Mouse (Mus musculus) MEL (cell line): ENCODE data around the gene Tspo2. TPM values are rescaled to one million over a fixed set of nuclear protein-coding genes. Genes with fewer than 3 reads are reported as not detected.
A peak's percentile ranks its signal among the peaks of the same experiment; 100 is the strongest.

Source experiments
- DNase-seq: peaks from one replicate; pipeline ENCODE4 v3.0.0; 2011; ENCODE audit warnings: low read depth, low spot score
- H3K27ac ChIP-seq: 2 replicates; pipeline ENCODE4 v1.5.1; 2012; ENCODE audit warnings: low read depth, mild to moderate bottlenecking, control low read depth, low read length, moderate library complexity; ENCODE audit not compliant: control insufficient read depth
- H3K27me3 ChIP-seq, 2 experiments: fragments of 150-350 bp in 1 of 2; sonication (generic) in 1 of 2; 2 replicates each; pipeline ENCODE4 v1.6.1; 2012; ENCODE audit warnings: low read length in 2 of 2, mild to moderate bottlenecking in 2 of 2, improper control_type of control experiment in 1 of 2, moderate library complexity in 1 of 2; ENCODE audit not compliant: insufficient read depth in 2 of 2, control insufficient read depth in 1 of 2
- H3K36me3 ChIP-seq, 2 experiments: 2 replicates each; pipeline ENCODE4 v1.6.1; 2012 to 2014; ENCODE audit warnings: low read length in 2 of 2, improper control_type of control experiment in 1 of 2, inconsistent platforms in 1 of 2, mild to moderate bottlenecking in 1 of 2; ENCODE audit not compliant: insufficient read depth in 2 of 2, control insufficient read depth in 1 of 2
- H3K4me1 ChIP-seq, 2 experiments: fragments of 150-350 bp in 1 of 2; sonication (generic) in 1 of 2; 2 replicates each; pipeline ENCODE4 v1.6.1; 2012; ENCODE audit warnings: low read length in 2 of 2, improper control_type of control experiment in 1 of 2, mild to moderate bottlenecking in 1 of 2; ENCODE audit not compliant: insufficient read depth in 2 of 2, control insufficient read depth in 1 of 2
- H3K4me3 ChIP-seq, 2 experiments: fragments of 150-350 bp in 1 of 2; sonication (generic) in 1 of 2; 2 replicates each; pipeline ENCODE4 v1.5.1; 2012; ENCODE audit warnings: low read depth in 2 of 2, low read length in 2 of 2, mild to moderate bottlenecking in 2 of 2, moderate library complexity in 2 of 2, control low read depth in 1 of 2, improper control_type of control experiment in 1 of 2; ENCODE audit not compliant: control insufficient read depth in 1 of 2, insufficient read depth in 1 of 2
- H3K79me2 ChIP-seq: 2 replicates; pipeline ENCODE4 v1.6.1; 2012; ENCODE audit warnings: mild to moderate bottlenecking, low read length, moderate library complexity; ENCODE audit not compliant: control insufficient read depth, poor library complexity, insufficient read depth
- H3K9ac ChIP-seq: 2 replicates; pipeline ENCODE4 v1.6.1; 2012; ENCODE audit warnings: low read depth, mild to moderate bottlenecking, control low read depth, low read length, moderate library complexity; ENCODE audit not compliant: control insufficient read depth, poor library complexity, severe bottlenecking
- H3K9me3 ChIP-seq: fragments of 150-350 bp; sonication (generic); replicated peaks from 2 replicates; pipeline ENCODE4 v1.6.1; 2012; ENCODE audit warnings: mild to moderate bottlenecking, low read length, improper control_type of control experiment, moderate library complexity; ENCODE audit not compliant: insufficient read depth
- CTCF ChIP-seq, 3 experiments: IDR thresholded peaks in 2 of 3; conservative IDR thresholded peaks in 1 of 3; 2 replicates each; pipeline ENCODE4 v1.5.1; 2011 to 2012; ENCODE audit warnings: low read length in 3 of 3, low read depth in 2 of 3, mild to moderate bottlenecking in 2 of 3, improper control_type of control experiment in 1 of 3, inconsistent platforms in 1 of 3, mixed read lengths in 1 of 3, moderate library complexity in 1 of 3; ENCODE audit not compliant: control insufficient read depth in 1 of 3, insufficient read depth in 1 of 3, poor library complexity in 1 of 3, severe bottlenecking in 1 of 3
- E2F4 ChIP-seq: IDR thresholded peaks from 2 replicates; pipeline ENCODE4 v1.6.1; 2011; ENCODE audit warnings: low read depth, low read length, improper control_type of control experiment, borderline replicate concordance
- ELF1 ChIP-seq: IDR thresholded peaks from 2 replicates; pipeline ENCODE4 v1.6.1; 2014; ENCODE audit warnings: low read depth, mild to moderate bottlenecking, inconsistent platforms, low read length, improper control_type of control experiment, moderate library complexity
- HCFC1 ChIP-seq: IDR thresholded peaks from 2 replicates; pipeline ENCODE4 v1.6.1; 2012; ENCODE audit warnings: low read depth, mild to moderate bottlenecking, inconsistent platforms, low read length, improper control_type of control experiment, moderate library complexity
- KAT2A ChIP-seq: conservative IDR thresholded peaks from 2 replicates; pipeline ENCODE4 v1.6.1; 2012; ENCODE audit warnings: low read depth, low read length, improper control_type of control experiment, inconsistent platforms
- MAFK ChIP-seq: IDR thresholded peaks from 2 replicates; pipeline ENCODE4 v1.6.1; 2011; ENCODE audit warnings: low read depth, mild to moderate bottlenecking, low read length, improper control_type of control experiment, borderline replicate concordance
- NELFE ChIP-seq: IDR thresholded peaks from 2 replicates; pipeline ENCODE4 v1.6.1; 2011; ENCODE audit warnings: low read depth, low read length, improper control_type of control experiment
- RAD21 ChIP-seq: IDR thresholded peaks from 2 replicates; pipeline ENCODE4 v1.6.1; 2011; ENCODE audit warnings: mild to moderate bottlenecking, low read depth, low read length, improper control_type of control experiment
- SMC3 ChIP-seq: IDR thresholded peaks from 2 replicates; pipeline ENCODE4 v1.6.1; 2011; ENCODE audit warnings: low read depth, low read length, improper control_type of control experiment
- TAL1 ChIP-seq: IDR thresholded peaks from 2 replicates; pipeline ENCODE4 v1.6.1; 2012; ENCODE audit warnings: mild to moderate bottlenecking, inconsistent platforms, low read length, moderate library complexity, mixed read lengths
- ZC3H11A ChIP-seq: IDR thresholded peaks from 2 replicates; pipeline ENCODE4 v1.6.1; 2012; ENCODE audit warnings: low read depth, mild to moderate bottlenecking, inconsistent platforms, low read length, improper control_type of control experiment
- ZNF384 ChIP-seq: IDR thresholded peaks from 2 replicates; pipeline ENCODE4 v1.6.1; 2012; ENCODE audit warnings: low read depth, mild to moderate bottlenecking, inconsistent platforms, low read length, improper control_type of control experiment
- polyA plus RNA-seq, 2 experiments: library from polyadenylated mRNA; stranded (reverse) in 1 of 2; unstranded in 1 of 2; fragments of >175 nt in 1 of 2; fragments of >200 nt in 1 of 2; gene quantifications; 2 replicates each; pipeline versions ENCODE4 v1.2.1 to v1.2.4; 2012; ENCODE audit warnings: low replicate concordance in 2 of 2, low read depth in 1 of 2; ENCODE audit not compliant: insufficient read length in 2 of 2, insufficient read depth in 1 of 2, missing spikeins in 1 of 2
- total RNA-seq: library from RNA; depleted of rRNA; stranded (reverse); fragments of 300-350 nt; gene quantifications from 2 replicates; pipeline ENCODE4 v1.2.3, GENCODE M21; 2012

Gene Tspo2
- total and polyA plus RNA-seq, 3 experiments: 3.7 to 14.6 TPM; not detected in 1

GRCm38 (mm10) chr17:48434479-48434878 lies 16.8 kb downstream of the Tspo2 start:
- no peak for DNase-seq
- H3K27me3 ChIP-seq: no peaks in the 10 kb centered on the region
- no peaks in the 10 kb centered on the region for H3K9me3 ChIP-seq
- H3K36me3 ChIP-seq: peaks cover 0 to 6% of the 10 kb centered on the region in 2 experiments; a peak in 1 of 4 replicates
- no peak overlapping the region for H3K4me3 ChIP-seq
- H3K9ac ChIP-seq: no peak overlapping the region
- no peak overlapping the region for H3K27ac ChIP-seq
- peaks cover 2 to 10% of the 10 kb centered on the region in 2 experiments; a peak in 2 of 4 replicates for H3K4me1 ChIP-seq
- TF ChIP-seq HCFC1 (no peak), ELF1 (no peak), ZNF384 (peak; percentile 71)
- H3K79me2 ChIP-seq: no peaks in the 10 kb centered on the region

GRCm38 (mm10) chr17:48433689-48434330 lies 17.5 kb downstream of the Tspo2 start:
- TF ChIP-seq ZC3H11A (peak; percentile 38), HCFC1 (no peak), RAD21 (peak; percentile 46), SMC3 (peak; percentile 40), CTCF (IDR thresholded peaks at IDR 0.05 in 2 of 3, conservative IDR thresholded peaks at IDR 0.05 in 1 of 3; ENCODE audit: control insufficient read depth in 1 of 3, insufficient read depth in 1 of 3, low read depth in 2 of 3, low read length in 3 of 3, poor library complexity in 1 of 3, severe bottlenecking in 1 of 3) (peak; percentile 47 to 54 (median 53)), KAT2A (no peak)
- Histone ChIP-seq H3K4me3 (no peak overlapping the region), H3K9me3 (no peaks in the 10 kb centered on the region), H3K27me3 (no peaks in the 10 kb centered on the region), H3K4me1 (peaks cover 2 to 10% of the 10 kb centered on the region in 2 experiments; a peak in 2 of 4 replicates), H3K36me3 (peaks cover 0 to 6% of the 10 kb centered on the region in 2 experiments; a peak in 1 of 4 replicates), H3K27ac (no peak overlapping the region), H3K79me2 (no peaks in the 10 kb centered on the region), H3K9ac (no peak overlapping the region)
- DNase-seq: peak; percentile 67

GRCm38 (mm10) chr17:48433006-48433655 lies 18.2 kb downstream of the Tspo2 start:
- no peak overlapping the region for H3K4me3 ChIP-seq
- H3K36me3 ChIP-seq: peaks cover 0 to 6% of the 10 kb centered on the region in 2 experiments; a peak in 1 of 4 replicates
- TF ChIP-seq RAD21: no peak
- no peak for TF ChIP-seq TAL1
- TF ChIP-seq NELFE: no peak
- TF ChIP-seq MAFK: no peak
- no peak for TF ChIP-seq CTCF (IDR thresholded peaks at IDR 0.05 in 2 of 3, conservative IDR thresholded peaks at IDR 0.05 in 1 of 3; ENCODE audit: control insufficient read depth in 1 of 3, insufficient read depth in 1 of 3, low read depth in 2 of 3, low read length in 3 of 3, poor library complexity in 1 of 3, severe bottlenecking in 1 of 3)
- TF ChIP-seq E2F4: no peak
- TF ChIP-seq, all 39 proteins: peak for 0
- no peak overlapping the region for H3K27ac ChIP-seq
- peaks cover 2 to 10% of the 10 kb centered on the region in 2 experiments; a peak in 2 of 4 replicates for H3K4me1 ChIP-seq
- no peak overlapping the region for H3K9ac ChIP-seq
- DNase-seq: no peak
- H3K27me3 ChIP-seq: no peaks in the 10 kb centered on the region
- no peaks in the 10 kb centered on the region for H3K9me3 ChIP-seq
- no peaks in the 10 kb centered on the region for H3K79me2 ChIP-seq
